Mouse (Mus musculus): Measurements from ENCODE around the gene Hoxa10. TPM values are rescaled to one million over a fixed set of nuclear protein-coding genes. Genes with fewer than 3 reads are reported as not detected.
A peak's percentile ranks its signal among the peaks of the same experiment; 100 is the strongest.

Hoxa10 gene
- polyA plus RNA-seq, 1 experiment from 2014 or later = not detected

- H3K27me3 ChIP-seq (ENCODE audit: control insufficient read depth, insufficient read depth, low read length) = peaks cover 97% of the 10 kb centered on the region
- ATAC-seq (ENCODE audit: low FRiP score) = no peak
- DNase-seq (ENCODE audit: low spot score) = peak; percentile 71
- peaks cover 8% of the 10 kb centered on the region; the same call in 1 of the 2 replicates for H3K4me1 ChIP-seq (replicated peaks; ENCODE audit: control insufficient read depth, insufficient read depth, low read length)
- H3K4me2 ChIP-seq (replicated peaks; ENCODE audit: low read depth, low read length) = no peak overlapping the region
- 21% methylated on average over 9 of the region's 9 CpGs for WGBS
- no peak overlapping the region for H3K27ac ChIP-seq (ENCODE audit: low read depth, low read length)
- H3K9ac ChIP-seq (ENCODE audit: low read depth, low read length) = no peak overlapping the region
- no peaks in the 10 kb centered on the region for H3K36me3 ChIP-seq (ENCODE audit: control insufficient read depth, insufficient read depth, low read length)
- H3K4me3 ChIP-seq (ENCODE audit: low read depth, low read length) = no peak overlapping the region
- no peaks in the 10 kb centered on the region for H3K9me3 ChIP-seq (ENCODE audit: control insufficient read depth, low read length)
These were observed 21.3 kb downstream of the Hoxa10 start for GRCm38 (mm10) chr6:52219234-52219942.

GRCm38 (mm10) chr6:52218643-52219215 is 21.9 kb downstream of the Hoxa10 start:
- no peaks in the 10 kb centered on the region for H3K9me3 ChIP-seq (ENCODE audit: control insufficient read depth, low read length)
- H3K9ac ChIP-seq (ENCODE audit: low read depth, low read length) = no peak overlapping the region
- ATAC-seq (ENCODE audit: low FRiP score) = no peak
- H3K4me2 ChIP-seq (replicated peaks; ENCODE audit: low read depth, low read length) = no peak overlapping the region
- H3K27ac ChIP-seq (ENCODE audit: low read depth, low read length) = no peak overlapping the region
- H3K4me1 ChIP-seq (replicated peaks; ENCODE audit: control insufficient read depth, insufficient read depth, low read length) = peaks cover 8% of the 10 kb centered on the region; the same call in 1 of the 2 replicates
- peaks cover 99% of the 10 kb centered on the region for H3K27me3 ChIP-seq (ENCODE audit: control insufficient read depth, insufficient read depth, low read length)
- H3K36me3 ChIP-seq (ENCODE audit: control insufficient read depth, insufficient read depth, low read length) = no peaks in the 10 kb centered on the region
- peak; percentile 70 for DNase-seq (ENCODE audit: low spot score)
- 7% methylated on average over 14 of the region's 14 CpGs for WGBS
- H3K4me3 ChIP-seq (ENCODE audit: low read depth, low read length) = no peak overlapping the region

GRCm38 (mm10) chr6:52217895-52218642 is 22.6 kb downstream of the Hoxa10 start:
- 6% methylated on average over 23 of the region's 23 CpGs for WGBS
- Histone ChIP-seq H3K9ac (ENCODE audit: low read depth, low read length) (no peak overlapping the region), H3K27ac (ENCODE audit: low read depth, low read length) (no peak overlapping the region)

DNA sequence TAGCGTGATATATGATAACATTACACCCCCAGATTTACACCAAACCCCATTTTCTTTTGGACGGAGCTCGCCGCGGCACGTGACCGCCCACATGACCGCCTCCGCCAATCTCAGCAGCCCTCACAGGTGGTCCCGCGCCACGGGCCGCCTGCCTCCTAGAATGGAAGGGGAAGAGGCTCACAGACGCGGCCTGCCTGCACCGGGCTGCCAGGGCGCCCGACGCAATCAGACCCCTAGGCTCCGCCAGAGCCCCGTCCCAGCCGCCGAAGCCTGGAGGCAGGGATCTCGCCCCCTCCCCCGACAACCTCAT is 23.2 kb downstream of the Hoxa10 start:
- no peak overlapping the region for H3K9ac ChIP-seq (ENCODE audit: low read depth, low read length)
- WGBS = under 1% methylated on average over 23 of the region's 25 CpGs

More at GRCm38 (mm10) chr6:52217895-52218642, 22.6 kb downstream of the Hoxa10 start:
- ATAC-seq (ENCODE audit: low FRiP score) = no peak
- Histone ChIP-seq H3K27me3 (ENCODE audit: control insufficient read depth, insufficient read depth, low read length) (peaks cover 99% of the 10 kb centered on the region), H3K36me3 (ENCODE audit: control insufficient read depth, insufficient read depth, low read length) (no peaks in the 10 kb centered on the region), H3K4me1 (replicated peaks; ENCODE audit: control insufficient read depth, insufficient read depth, low read length) (peaks cover 8% of the 10 kb centered on the region; the same call in 1 of the 2 replicates), H3K4me3 (ENCODE audit: low read depth, low read length) (peak overlapping the region; percentile 25), H3K9me3 (ENCODE audit: control insufficient read depth, low read length) (no peaks in the 10 kb centered on the region), H3K4me2 (replicated peaks; ENCODE audit: low read depth, low read length) (peak overlapping the region; percentile 49; the same call in 1 of the 2 replicates)
- peak; percentile 71 for DNase-seq (ENCODE audit: low spot score)

GRCm38 (mm10) chr6:52216691-52217458 is 23.8 kb downstream of the Hoxa10 start:
- no peaks in the 10 kb centered on the region for H3K9me3 ChIP-seq (ENCODE audit: control insufficient read depth, low read length)
- no peaks in the 10 kb centered on the region for H3K36me3 ChIP-seq (ENCODE audit: control insufficient read depth, insufficient read depth, low read length)
- H3K4me1 ChIP-seq (replicated peaks; ENCODE audit: control insufficient read depth, insufficient read depth, low read length) = peaks cover 8% of the 10 kb centered on the region; the same call in 1 of the 2 replicates
- peak; percentile 68 for DNase-seq (ENCODE audit: low spot score)
- ATAC-seq (ENCODE audit: low FRiP score) = peak; percentile 36; the same call in 1 of the 2 replicates
- H3K4me2 ChIP-seq (replicated peaks; ENCODE audit: low read depth, low read length) = peak overlapping the region; percentile 49
- 2% methylated on average over 60 of the region's 60 CpGs for WGBS
- no peak overlapping the region for H3K9ac ChIP-seq (ENCODE audit: low read depth, low read length)
- peak overlapping the region; percentile 25 for H3K4me3 ChIP-seq (ENCODE audit: low read depth, low read length)
- H3K27me3 ChIP-seq (ENCODE audit: control insufficient read depth, insufficient read depth, low read length) = peaks cover 99% of the 10 kb centered on the region
- H3K27ac ChIP-seq (ENCODE audit: low read depth, low read length) = 0 out of 2 replicates have a peak overlapping the region, but pooled peaks have one; percentile 33

More for the DNA sequence above, 23.2 kb downstream of the Hoxa10 start:
- Histone ChIP-seq H3K4me2 (replicated peaks; ENCODE audit: low read depth, low read length) (peak overlapping the region; percentile 49), H3K9me3 (ENCODE audit: control insufficient read depth, low read length) (no peaks in the 10 kb centered on the region), H3K36me3 (ENCODE audit: control insufficient read depth, insufficient read depth, low read length) (no peaks in the 10 kb centered on the region), H3K27me3 (ENCODE audit: control insufficient read depth, insufficient read depth, low read length) (peaks cover 99% of the 10 kb centered on the region), H3K4me3 (ENCODE audit: low read depth, low read length) (peak overlapping the region; percentile 25), H3K27ac (ENCODE audit: low read depth, low read length) (no peak overlapping the region), H3K4me1 (replicated peaks; ENCODE audit: control insufficient read depth, insufficient read depth, low read length) (peaks cover 8% of the 10 kb centered on the region; the same call in 1 of the 2 replicates)
- DNase-seq (ENCODE audit: low spot score) (no peak), ATAC-seq (ENCODE audit: low FRiP score) (peak; percentile 79)

DNA sequence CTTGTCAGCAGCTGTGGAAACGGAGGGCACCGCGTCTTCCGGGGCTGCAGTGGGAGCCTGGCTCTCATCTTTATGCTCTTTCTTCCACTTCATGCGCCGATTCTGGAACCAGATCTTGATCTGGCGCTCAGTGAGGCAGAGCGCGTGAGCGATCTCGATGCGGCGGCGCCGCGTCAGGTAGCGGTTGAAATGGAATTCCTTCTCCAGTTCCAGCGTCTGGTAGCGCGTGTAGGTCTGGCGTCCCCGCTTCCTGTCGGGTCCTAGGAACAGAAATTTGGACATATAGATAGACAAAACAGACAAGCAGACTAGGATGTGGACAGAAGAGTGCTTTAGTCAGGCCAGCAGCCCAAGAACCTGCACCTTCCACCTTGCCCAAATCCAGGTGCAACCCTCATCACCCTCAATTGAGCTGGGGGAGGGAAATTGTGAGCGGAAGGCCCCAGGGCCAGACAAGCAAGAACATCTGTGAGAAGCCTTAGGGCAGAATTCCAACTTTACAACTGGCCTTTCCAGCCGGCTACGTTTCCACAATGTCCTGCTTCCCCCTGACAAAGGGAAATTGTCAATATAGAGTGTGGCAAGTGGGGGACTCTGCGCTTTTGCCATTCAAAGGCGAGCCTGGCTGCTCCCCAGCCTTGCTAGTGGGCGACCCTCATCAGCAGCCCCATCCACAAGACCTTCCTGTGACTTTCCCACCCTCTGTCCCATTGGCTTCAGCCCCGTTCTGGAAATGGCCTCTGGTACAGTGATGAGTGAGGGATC is 24.7 kb downstream of the Hoxa10 start:
- Histone ChIP-seq H3K9me3 (ENCODE audit: control insufficient read depth, low read length) (no peaks in the 10 kb centered on the region), H3K27ac (ENCODE audit: low read depth, low read length) (no peak overlapping the region), H3K36me3 (ENCODE audit: control insufficient read depth, insufficient read depth, low read length) (no peaks in the 10 kb centered on the region), H3K27me3 (ENCODE audit: control insufficient read depth, insufficient read depth, low read length) (peaks cover 99% of the 10 kb centered on the region), H3K4me1 (replicated peaks; ENCODE audit: control insufficient read depth, insufficient read depth, low read length) (peaks cover 5% of the 10 kb centered on the region; the same call in 1 of the 2 replicates), H3K4me2 (replicated peaks; ENCODE audit: low read depth, low read length) (no peak overlapping the region), H3K4me3 (ENCODE audit: low read depth, low read length) (no peak overlapping the region), H3K9ac (ENCODE audit: low read depth, low read length) (no peak overlapping the region)
- 2% methylated on average over 30 of the region's 30 CpGs for WGBS
- ATAC-seq (ENCODE audit: low FRiP score) (no peak), DNase-seq (ENCODE audit: low spot score) (peak; percentile 61)

GRCm38 (mm10) chr6:52215070-52215469 is 25.6 kb downstream of the Hoxa10 start:
- Histone ChIP-seq H3K9ac (ENCODE audit: low read depth, low read length) (no peak overlapping the region), H3K9me3 (ENCODE audit: control insufficient read depth, low read length) (no peaks in the 10 kb centered on the region), H3K4me2 (replicated peaks; ENCODE audit: low read depth, low read length) (no peak overlapping the region), H3K4me1 (replicated peaks; ENCODE audit: control insufficient read depth, insufficient read depth, low read length) (peaks cover 5% of the 10 kb centered on the region; the same call in 1 of the 2 replicates), H3K27me3 (ENCODE audit: control insufficient read depth, insufficient read depth, low read length) (peaks cover 97% of the 10 kb centered on the region), H3K36me3 (ENCODE audit: control insufficient read depth, insufficient read depth, low read length) (no peaks in the 10 kb centered on the region), H3K4me3 (ENCODE audit: low read depth, low read length) (no peak overlapping the region), H3K27ac (ENCODE audit: low read depth, low read length) (no peak overlapping the region)
- DNase-seq (ENCODE audit: low spot score) = no peak
- no peak for ATAC-seq (ENCODE audit: low FRiP score)
- 15% methylated on average over 3 of the region's 3 CpGs for WGBS
